Mouse (Mus musculus) kidney, embryonic 14.5 days (tissue): ENCODE measurements around the gene Hmga1b. TPM values are rescaled to one million over a fixed set of nuclear protein-coding genes. Genes with fewer than 3 reads are reported as not detected.
A peak's percentile ranks its signal among the peaks of the same experiment; 100 is the strongest.

ENCODE experiments used
- ATAC-seq: fragments of 200-750 bp; cut with Nextera tagmentation; 2 replicates; pipeline ENCODE4 v1.8.0; 2017; ENCODE audit warnings: moderate number of reproducible peaks, mild to moderate bottlenecking, moderate TSS enrichment, moderate library complexity; ENCODE audit not compliant: low FRiP score, low TSS enrichment
- H3K27ac ChIP-seq: fragments of 300-500 bp; sonication (generic); 2 replicates; pipeline ENCODE4 v1.5.1; 2014; ENCODE audit warnings: low read depth, mild to moderate bottlenecking, low read length, moderate library complexity, mixed read lengths
- H3K27me3 ChIP-seq: fragments of 300-500 bp; sonication (generic); 2 replicates; pipeline ENCODE4 v1.6.1; 2014; ENCODE audit warnings: mild to moderate bottlenecking, low read length; ENCODE audit not compliant: control insufficient read depth, insufficient read depth
- H3K36me3 ChIP-seq: fragments of 300-500 bp; sonication (generic); 2 replicates; pipeline ENCODE4 v1.6.1; 2014; ENCODE audit warnings: low read length, mixed read lengths; ENCODE audit not compliant: control insufficient read depth, insufficient read depth
- H3K4me1 ChIP-seq: fragments of 300-500 bp; sonication (generic); 2 replicates; pipeline ENCODE4 v1.6.1; 2014; ENCODE audit warnings: low read length, mixed read lengths; ENCODE audit not compliant: control insufficient read depth, insufficient read depth
- H3K4me2 ChIP-seq: fragments of 300-500 bp; sonication (generic); replicated peaks from 2 replicates; pipeline ENCODE4 v1.6.1; 2014; ENCODE audit warnings: low read depth, mild to moderate bottlenecking, low read length
- H3K4me3 ChIP-seq: fragments of 300-500 bp; sonication (generic); 2 replicates; pipeline ENCODE4 v1.5.1; 2014; ENCODE audit warnings: mild to moderate bottlenecking, low read length
- H3K9ac ChIP-seq: fragments of 300-500 bp; sonication (generic); 2 replicates; pipeline ENCODE4 v1.6.1; 2014; ENCODE audit warnings: low read depth, mild to moderate bottlenecking, low read length, moderate library complexity
- H3K9me3 ChIP-seq: fragments of 300-500 bp; sonication (generic); 2 replicates; pipeline ENCODE4 v1.6.1; 2016; ENCODE audit warnings: low read length; ENCODE audit not compliant: control insufficient read depth
- WGBS: fragments of 180-500 bp; shearing (Covaris S2); extraction: QIAGEN DNeasy Blood & Tissue Kit; methylation state at CpG from one replicate; pipeline ENCODE4 v1.1.7; 2014; 5-methylcytosine and 5-hydroxymethylcytosine counted together
- polyA plus RNA-seq: library from polyadenylated mRNA; unstranded; fragments of >200 nt; fragmentation: Nextera tagmentation; extraction: Ambion mirVana; gene quantifications from 2 replicates; pipeline ENCODE4 v1.2.1, GENCODE M21; 2014

Gene Hmga1b
- polyA plus RNA-seq, 1 experiment from 2014 or later, result 5.2 TPM

DNA sequence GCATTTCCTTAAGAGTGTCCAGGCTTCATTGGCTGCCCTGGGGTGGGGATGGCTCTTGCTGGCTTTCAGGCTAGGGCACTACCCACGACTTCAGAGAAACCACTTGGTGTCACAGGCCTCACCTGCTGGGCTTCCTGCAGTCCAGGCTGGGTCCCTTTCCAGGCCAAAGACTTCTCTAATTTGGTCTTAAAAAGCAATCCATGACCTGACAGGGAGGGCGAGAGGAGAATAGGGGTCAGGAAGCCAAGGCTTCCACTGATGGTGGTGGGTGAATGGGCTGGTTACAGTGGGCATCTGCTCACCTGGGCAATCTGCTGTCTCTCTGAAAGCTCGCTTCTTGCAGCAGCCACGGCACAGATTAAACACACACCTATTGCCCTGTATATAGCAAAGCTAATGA is 26.8 kb downstream of the Hmga1b start:
- Histone ChIP-seq H3K27me3 (no peaks in the 10 kb centered on the region), H3K27ac (no peak overlapping the region), H3K9ac (no peak overlapping the region), H3K4me1 (peaks cover 8% of the 10 kb centered on the region), H3K4me3 (no peak overlapping the region), H3K4me2 (no peak overlapping the region), H3K9me3 (no peaks in the 10 kb centered on the region), H3K36me3 (peaks cover 80% of the 10 kb centered on the region)
- ATAC-seq, result no peak
- WGBS, result 89% methylated on average over 4 of the region's 4 CpGs

DNA sequence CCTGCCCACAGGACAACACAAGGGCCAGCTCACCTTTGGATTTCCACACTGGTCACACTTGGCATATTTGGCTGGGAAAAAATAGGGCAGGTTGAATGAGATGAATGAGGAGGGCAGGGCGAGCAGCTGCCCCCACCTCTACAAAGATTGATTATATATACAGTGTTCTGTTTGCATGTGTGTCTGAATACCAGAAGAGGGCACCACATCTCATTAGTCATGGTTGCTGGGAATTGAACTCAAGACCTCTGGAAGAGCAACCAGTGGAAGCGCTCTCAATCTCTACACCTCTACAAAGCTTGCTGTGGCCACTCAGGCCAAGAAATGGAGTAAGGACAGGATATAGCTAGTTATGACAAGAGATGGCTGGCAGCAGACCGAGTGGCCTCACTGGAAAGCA is 27.2 kb downstream of the Hmga1b start:
- 90% methylated on average over 3 of the region's 3 CpGs for WGBS
- H3K27ac ChIP-seq, result no peak overlapping the region

DNA sequence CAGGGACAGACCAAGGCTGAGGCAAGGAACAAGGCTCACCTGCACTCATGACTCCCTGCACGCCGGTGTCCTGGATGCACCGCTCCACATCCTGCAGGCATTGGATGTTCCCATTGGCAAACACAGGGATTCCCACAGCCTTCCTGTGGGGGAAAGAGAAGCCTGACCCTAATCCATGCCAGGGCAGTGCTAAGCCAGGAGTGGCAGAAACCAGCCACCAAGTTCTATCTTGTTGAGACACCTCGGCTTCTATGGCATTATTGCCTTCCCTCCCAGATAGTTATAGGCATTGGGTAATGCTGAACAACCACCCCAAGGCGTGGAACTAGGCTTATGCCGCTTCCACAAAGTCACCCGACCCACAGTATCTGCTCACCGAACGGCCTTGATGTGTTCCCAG is 30.1 kb downstream of the Hmga1b start:
- H3K4me2 ChIP-seq, result no peak overlapping the region
- H3K36me3 ChIP-seq, result peaks cover 59% of the 10 kb centered on the region
- peaks cover 10% of the 10 kb centered on the region for H3K4me1 ChIP-seq
- no peak overlapping the region for H3K27ac ChIP-seq
- no peaks in the 10 kb centered on the region for H3K9me3 ChIP-seq
- no peaks in the 10 kb centered on the region for H3K27me3 ChIP-seq
- H3K4me3 ChIP-seq, result no peak overlapping the region
- no peak for ATAC-seq
- H3K9ac ChIP-seq, result no peak overlapping the region
- 93% methylated on average over 9 of the region's 9 CpGs for WGBS

More for the DNA sequence above, 27.2 kb downstream of the Hmga1b start:
- H3K36me3 ChIP-seq, result peaks cover 80% of the 10 kb centered on the region
- no peak overlapping the region for H3K4me2 ChIP-seq
- ATAC-seq, result no peak
- H3K4me3 ChIP-seq, result no peak overlapping the region
- no peaks in the 10 kb centered on the region for H3K9me3 ChIP-seq
- H3K27me3 ChIP-seq, result no peaks in the 10 kb centered on the region
- H3K4me1 ChIP-seq, result peaks cover 9% of the 10 kb centered on the region
- H3K9ac ChIP-seq, result no peak overlapping the region

DNA sequence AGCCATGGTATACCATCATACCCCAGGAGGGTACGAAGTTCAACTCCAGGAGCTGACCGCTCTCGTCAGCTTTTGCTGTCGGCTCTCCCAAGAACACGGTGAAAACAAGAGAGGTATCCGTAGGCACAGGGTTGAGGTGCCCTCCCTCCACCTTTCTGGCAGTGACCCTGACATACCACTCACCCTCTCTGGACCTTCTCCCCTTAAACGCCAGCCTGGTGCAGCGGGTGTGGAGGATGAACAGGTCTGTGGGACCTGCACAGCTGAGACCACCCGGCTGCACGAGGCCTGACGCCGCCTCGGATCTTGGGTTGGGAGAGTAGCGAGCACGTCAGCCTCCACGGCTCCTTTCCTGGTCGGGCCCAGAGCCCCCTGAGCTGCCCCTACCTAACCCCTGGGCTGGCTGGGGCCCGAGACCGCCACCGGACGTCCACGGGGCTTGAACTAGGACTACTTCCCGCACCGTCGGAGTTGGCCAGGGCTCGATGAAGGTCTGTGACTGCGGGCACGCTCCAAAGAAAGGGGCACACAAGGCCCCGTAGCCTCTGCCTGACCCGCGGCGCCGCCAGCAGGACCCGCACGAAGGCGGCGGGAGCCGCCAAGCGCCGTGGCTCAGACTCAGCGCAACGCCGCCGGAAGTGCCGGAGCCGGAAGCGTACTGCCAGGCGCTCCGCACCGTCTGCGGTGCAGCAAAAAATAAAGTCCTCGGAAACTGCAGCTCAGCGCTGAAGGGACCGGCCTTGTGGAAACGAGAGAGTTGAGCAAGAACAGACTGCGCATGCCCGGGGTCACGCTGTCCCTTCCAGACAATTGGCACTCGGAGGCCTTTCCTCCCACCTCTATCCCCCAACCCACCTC is 33.4 kb downstream of the Hmga1b start, which contains the start of gene Dus1l:
TSS of gene Dus1l (minus strand) at position 648 of the 858 bp plus-strand sequence.
- Histone ChIP-seq H3K4me3 (peak within 1 kb of the TSS; percentile 92), H3K4me1 (peaks cover 10% of the 10 kb centered on the region), H3K4me2 (peak within 1 kb of the TSS; percentile 93), H3K36me3 (peaks cover 34% of the 10 kb centered on the region), H3K27ac (peak within 1 kb of the TSS; percentile 81), H3K9me3 (no peaks in the 10 kb centered on the region), H3K9ac (peak within 1 kb of the TSS; percentile 90), H3K27me3 (no peaks in the 10 kb centered on the region)
- peak; percentile 90 for ATAC-seq
- 2% methylated on average over 59 of the region's 59 CpGs for WGBS

DNA sequence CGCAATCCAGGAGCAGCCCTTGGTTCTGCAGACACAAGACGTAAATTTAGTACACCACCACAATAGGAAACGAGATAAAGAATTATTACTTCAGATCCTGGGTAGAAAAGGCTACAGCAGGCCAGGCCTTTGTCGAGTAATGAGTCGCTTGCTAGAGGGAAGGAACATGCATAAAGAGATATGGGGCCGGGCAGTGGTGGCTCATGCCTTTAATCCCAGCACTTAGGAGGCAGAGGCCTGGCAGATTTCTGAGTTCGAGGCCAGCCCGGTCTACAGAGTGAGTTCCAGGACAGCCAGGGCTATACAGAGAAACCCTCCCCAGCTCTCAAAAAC is 34.0 kb downstream of the Hmga1b start:
- WGBS, result 33% methylated on average over 8 of the region's 8 CpGs

DNA sequence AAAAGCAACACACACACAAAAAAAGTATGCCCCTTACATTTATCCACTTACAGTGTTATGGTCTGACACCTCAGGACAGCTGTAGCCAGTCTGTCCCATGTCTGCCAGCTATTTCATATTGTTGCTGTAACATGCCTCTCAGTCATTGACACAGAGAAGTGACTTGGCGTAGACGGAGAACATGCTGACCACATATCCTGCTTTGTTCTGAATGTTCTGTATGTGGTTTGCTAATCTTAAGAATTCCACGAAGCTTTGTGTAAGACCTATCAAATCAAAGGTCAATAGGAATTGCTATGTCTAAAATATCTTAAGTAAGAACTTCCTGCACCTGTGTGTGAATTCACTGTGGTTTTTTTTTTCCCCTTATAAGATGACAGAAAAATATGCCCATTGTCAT is 35.6 kb downstream of the Hmga1b start:
- Histone ChIP-seq H3K4me3 (no peak overlapping the region), H3K9ac (no peak overlapping the region), H3K4me1 (peaks cover 10% of the 10 kb centered on the region), H3K27me3 (no peaks in the 10 kb centered on the region), H3K9me3 (no peaks in the 10 kb centered on the region), H3K36me3 (peaks cover 11% of the 10 kb centered on the region; the same call in 1 of the 2 replicates), H3K4me2 (no peak overlapping the region), H3K27ac (no peak overlapping the region)
- no peak for ATAC-seq
- WGBS, result 92% methylated on average over 3 of the region's 3 CpGs

More for the DNA sequence above, 34.0 kb downstream of the Hmga1b start:
- Histone ChIP-seq H3K36me3 (peaks cover 28% of the 10 kb centered on the region), H3K4me1 (peaks cover 10% of the 10 kb centered on the region), H3K4me2 (peak overlapping the region; percentile 29), H3K9ac (peak overlapping the region; percentile 90; the same call in 1 of the 2 replicates), H3K4me3 (peak overlapping the region; percentile 92), H3K9me3 (no peaks in the 10 kb centered on the region), H3K27me3 (no peaks in the 10 kb centered on the region), H3K27ac (peak overlapping the region; percentile 81)
- ATAC-seq, result peak; percentile 11; the same call in 1 of the 2 replicates

DNA sequence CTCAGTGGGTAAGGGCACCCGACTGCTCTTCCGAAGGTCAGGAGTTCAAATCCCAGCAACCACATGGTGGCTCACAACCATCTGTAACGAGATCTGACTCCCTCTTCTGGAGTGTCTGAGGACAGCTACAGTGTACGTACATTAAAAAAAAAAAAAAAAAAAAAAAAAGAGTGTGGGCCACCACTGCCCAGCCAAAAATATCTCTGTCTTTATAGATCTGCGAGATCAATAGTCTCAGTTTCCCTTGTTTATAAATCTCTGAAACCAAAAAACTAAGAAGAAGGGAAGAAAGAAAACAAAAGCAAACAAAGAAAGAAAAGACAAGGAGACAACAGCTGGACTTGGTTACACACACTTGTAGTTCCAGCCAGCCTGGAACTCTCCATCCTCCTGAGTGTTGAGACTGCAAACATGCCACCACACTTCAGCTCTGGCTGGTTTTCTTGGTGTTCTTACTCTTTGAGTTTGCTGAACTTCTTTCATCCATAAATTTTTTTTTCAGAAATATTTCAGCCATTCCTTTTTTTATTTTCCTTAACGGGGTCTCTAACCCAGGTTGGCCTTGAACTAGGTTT is 36.8 kb downstream of the Hmga1b start:
- no peaks in the 10 kb centered on the region; the same call in 1 of the 2 replicates for H3K36me3 ChIP-seq
- H3K27me3 ChIP-seq, result no peaks in the 10 kb centered on the region
- no peak overlapping the region for H3K4me3 ChIP-seq
- H3K27ac ChIP-seq, result no peak overlapping the region
- no peak overlapping the region for H3K9ac ChIP-seq
- H3K9me3 ChIP-seq, result no peaks in the 10 kb centered on the region
- no peak for ATAC-seq
- H3K4me2 ChIP-seq, result no peak overlapping the region
- 69% methylated on average over 6 of the region's 6 CpGs for WGBS
- H3K4me1 ChIP-seq, result peaks cover 10% of the 10 kb centered on the region

DNA sequence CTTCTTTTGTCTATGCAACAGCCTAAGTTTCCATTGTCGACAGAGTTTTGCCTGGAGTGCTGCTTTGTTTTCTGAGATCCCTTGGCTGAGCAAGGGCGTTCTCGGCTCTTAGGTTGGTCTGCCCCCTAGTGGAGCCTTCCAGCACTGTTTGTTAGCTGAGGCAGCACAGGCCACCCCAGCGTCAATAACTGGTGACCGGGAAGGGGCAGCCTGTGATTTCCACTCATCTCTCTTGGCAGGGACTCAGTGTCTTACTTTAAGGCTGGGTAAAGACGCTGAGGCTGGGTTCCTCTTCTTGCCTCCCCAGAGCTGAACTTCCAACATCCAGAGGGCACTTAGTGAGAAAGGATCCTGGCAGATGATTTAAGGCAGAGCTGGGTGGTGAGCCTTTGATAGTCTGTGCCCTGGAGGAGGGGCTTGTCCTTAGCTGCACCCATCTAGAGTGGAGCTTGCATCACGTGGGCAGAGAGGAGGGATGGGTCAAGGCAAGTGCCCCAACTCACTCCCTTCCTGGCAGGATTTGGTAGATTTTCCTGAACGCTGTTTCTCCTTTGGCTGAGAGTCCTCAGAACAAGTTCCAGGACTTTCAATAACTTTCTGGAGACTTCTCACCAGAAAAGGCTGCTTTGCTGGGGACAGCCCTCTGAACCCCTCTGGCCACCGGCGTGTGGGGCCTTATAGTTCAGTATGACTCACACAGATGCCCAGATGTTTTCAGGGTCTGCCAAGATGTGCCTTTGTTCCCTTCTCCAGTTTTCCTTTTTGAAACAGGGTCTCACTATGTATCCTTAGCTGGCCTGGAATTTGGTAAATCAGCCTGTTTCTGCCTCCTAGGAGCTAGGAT is 37.7 kb downstream of the Hmga1b start:
- Histone ChIP-seq H3K4me1 (peaks cover 4% of the 10 kb centered on the region), H3K9me3 (no peaks in the 10 kb centered on the region), H3K27me3 (no peaks in the 10 kb centered on the region), H3K9ac (0 out of 2 replicates have a peak overlapping the region, but pooled peaks have one; percentile 37), H3K4me3 (no peak overlapping the region), H3K4me2 (no peak overlapping the region), H3K27ac (no peak overlapping the region), H3K36me3 (peaks cover under 1% of the 10 kb centered on the region; the same call in 1 of the 2 replicates)
- ATAC-seq, result peak; percentile 75
- 13% methylated on average over 10 of the region's 10 CpGs for WGBS
